Mouse (Mus musculus) gastrocnemius, postnatal 10 days (tissue): ENCODE measurements around the gene Creb3l2. TPM values are rescaled to one million over a fixed set of nuclear protein-coding genes. Genes with fewer than 3 reads are reported as not detected.

Experiments
- DNase-seq: peaks from one replicate; pipeline ENCODE4 v3.0.0; 2021; ENCODE audit warnings: mixed read lengths
- total RNA-seq, 2 experiments: library from RNA; stranded (reverse); gene quantifications; 2 replicates each; pipeline ENCODE4 v1.2.3; 2021

The Creb3l2 gene
- total RNA-seq, 2 experiments from 2014 or later, result 18.2 to 24.0 TPM

DNA sequence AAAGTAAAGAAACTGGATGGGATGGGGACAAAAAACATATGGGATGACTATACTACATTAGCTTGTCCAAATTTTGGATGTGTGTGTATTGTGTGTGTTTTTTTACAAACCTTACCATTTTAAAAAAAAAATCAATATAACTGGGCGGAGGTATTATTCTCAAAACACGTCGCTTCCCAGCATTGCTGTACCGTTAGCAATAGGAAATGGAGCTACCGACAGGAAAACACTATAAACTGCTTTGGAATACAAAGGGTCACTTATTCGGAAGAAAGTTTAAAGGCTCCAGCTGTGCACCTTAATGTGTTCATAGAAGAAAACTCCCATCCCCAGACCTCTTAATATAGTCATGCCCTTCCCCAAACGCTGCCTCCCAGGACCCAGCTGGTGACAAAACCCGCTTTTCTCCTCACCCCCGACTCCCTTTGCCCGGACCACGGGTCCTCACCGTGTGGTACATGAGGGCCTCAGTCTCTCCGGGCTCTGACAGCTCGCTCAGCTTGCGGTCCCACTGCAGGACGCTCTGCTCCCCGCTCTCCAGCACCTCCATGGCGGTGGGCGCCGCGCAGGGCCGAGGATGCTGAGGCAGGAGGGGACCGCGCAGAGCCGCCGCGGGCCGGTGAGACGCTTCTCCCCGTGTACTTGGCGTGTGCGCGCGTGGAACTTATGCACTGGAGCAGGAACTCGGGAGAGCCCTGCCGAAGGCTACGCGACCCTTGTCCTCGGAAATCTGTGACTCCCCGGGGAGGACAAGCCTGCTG, 515 bp downstream of the Creb3l2 start:
- peak; percentile 45 for DNase-seq

DNA sequence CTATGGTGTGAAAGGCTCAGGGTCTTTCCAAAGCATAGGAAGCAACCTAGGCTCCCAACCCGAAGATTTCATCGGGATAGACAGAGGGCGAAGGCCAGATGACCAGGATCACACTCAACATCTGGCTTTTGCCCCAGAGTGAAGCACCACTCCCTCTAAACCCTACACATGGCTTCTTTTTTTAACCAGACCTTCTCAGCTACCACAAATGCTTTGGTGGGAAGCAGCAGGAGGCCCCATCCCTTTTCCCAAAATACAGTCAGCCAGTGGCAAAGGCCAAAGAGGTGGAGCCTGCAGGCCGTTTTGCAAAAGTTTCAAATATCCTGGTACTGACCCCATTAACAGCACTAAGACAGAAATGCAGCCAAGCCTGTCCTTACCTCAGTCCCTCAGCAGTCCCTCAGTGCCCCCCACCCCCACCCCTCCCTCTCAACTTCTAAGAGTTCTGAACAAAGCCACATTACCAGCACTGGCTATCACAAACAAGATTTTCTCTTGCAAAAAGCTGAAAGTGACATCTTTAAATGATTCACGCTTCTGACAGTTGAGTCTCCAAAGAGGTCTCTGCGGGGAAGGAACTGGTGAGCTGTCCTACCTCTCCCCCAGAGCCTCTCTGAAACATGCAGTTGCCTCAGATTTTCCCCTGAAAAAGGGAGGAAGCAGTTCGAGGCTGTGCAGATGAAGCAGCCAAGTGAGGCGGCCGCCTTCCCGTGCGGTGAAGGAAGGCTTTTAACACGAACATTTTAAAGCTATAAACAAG, 1.3 kb downstream of the Creb3l2 start:
- DNase-seq, result peak; percentile 26

GRCm38 (mm10) chr6:37439676-37440490, 2.1 kb downstream of the Creb3l2 start:
- peak; percentile 19 for DNase-seq

DNA sequence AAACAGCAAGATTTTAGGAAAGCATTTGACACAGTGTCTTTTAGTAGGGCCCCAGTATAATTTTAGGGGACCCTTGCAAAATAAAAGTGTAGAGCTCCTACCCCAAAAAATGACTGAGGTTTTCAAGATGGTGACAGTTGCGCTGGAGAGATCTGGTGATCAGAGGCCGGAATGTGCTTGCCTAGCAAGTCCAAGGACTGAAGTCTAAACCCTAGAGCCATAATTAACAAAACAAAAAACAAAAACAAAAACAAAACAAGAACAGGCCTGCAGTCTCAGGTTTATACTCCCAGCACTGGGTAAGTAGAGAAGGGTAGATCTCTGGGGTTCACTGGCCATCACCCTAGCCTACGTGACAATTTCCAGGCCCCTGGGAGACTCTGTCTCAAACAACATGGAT, 3.4 kb downstream of the Creb3l2 start:
- no peak for DNase-seq

- DNase-seq, result no peak
Measured at GRCm38 (mm10) chr6:37437086-37437485, 4.9 kb downstream of the Creb3l2 start.

GRCm38 (mm10) chr6:37435391-37435790, 6.6 kb downstream of the Creb3l2 start:
- DNase-seq, result no peak

DNA sequence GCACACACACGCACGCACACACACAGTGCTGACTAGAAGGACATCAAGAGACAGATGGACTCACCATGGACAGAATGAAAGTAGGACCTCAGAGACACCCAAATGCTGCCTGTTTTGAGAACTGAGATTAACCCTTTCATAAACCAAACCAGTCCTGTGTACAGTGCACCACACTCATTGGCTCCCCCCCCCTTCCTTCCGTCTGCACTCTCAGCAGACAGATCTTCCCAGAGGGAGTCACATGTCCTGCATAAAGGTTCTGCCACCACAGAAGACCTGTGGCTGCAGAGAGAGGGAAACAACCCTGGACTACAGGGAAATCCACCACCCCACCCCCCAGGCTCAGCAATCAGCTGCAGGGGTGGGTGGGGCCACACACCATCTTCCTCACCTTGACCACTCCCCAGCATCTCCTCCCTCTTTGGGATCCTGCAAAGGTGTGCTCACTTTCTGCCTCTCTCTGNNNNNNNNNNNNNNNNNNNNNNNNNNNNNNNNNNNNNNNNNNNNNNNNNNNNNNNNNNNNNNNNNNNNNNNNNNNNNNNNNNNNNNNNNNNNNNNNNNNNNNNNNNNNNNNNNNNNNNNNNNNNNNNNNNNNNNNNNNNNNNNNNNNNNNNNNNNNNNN, 12.0 kb downstream of the Creb3l2 start:
- DNase-seq, result no peak

GRCm38 (mm10) chr6:37428947-37429346, 13.0 kb downstream of the Creb3l2 start:
- no peak for DNase-seq

- no peak for DNase-seq
Measured at GRCm38 (mm10) chr6:37428044-37428443, 13.9 kb downstream of the Creb3l2 start.

DNA sequence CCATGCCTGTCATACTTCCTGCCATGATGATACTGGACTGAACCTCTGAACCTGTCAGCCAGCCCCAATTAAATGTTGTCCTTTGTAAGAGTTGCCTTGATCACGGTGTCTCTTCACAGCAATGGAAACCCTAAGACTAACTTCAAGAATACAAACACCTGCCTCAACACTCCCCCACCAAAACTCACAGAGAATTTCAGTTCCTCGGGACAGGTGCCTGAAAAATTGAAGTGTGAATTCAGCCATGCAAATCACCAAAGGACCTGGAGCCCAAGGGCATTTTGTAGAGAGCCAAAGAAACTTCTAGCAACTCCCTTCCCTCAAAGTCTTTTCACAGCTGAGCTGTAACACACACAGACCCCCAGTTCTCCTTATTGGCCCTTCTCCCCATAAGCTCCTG, 15.3 kb downstream of the Creb3l2 start:
- no peak for DNase-seq

DNA sequence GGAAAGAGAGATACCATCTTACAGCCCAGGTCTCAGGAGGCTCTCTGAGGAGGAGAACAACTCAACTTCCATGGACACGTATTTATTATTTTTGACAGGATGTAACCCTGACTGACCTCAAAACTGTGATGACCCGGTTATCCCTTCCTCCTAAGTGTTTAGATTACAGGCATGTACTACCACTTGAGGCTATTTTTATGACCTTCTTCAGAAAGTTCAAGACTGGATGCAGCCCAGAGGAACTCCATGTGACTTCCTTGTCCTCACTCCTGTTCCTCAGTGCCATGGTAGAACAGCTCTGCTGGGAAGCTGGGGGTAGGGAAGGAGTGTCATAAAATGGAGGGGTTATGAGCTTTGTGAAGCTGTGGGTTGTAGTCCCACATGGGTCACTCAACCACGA, 16.1 kb downstream of the Creb3l2 start:
- no peak for DNase-seq

GRCm38 (mm10) chr6:37425075-37425474, 16.9 kb downstream of the Creb3l2 start:
- no peak for DNase-seq

DNA sequence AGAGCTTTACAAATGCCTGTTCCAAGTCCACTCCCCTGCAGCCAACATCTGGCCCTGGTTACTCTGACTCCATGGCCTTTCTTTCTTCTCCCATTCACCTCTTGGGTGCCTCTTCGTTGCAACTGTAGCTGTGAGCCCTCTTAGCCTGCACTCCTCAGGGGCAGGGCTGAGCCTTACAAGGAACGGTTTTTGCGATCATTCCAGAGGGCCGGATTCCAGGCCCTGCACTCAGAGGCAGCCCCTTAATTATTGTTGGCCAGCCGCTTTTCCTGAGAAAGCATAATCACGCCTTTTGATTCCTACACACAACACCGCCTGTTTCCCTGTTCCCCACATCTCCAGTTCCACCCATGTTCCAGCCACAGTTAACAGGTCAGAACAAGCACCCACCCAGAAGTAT, 17.6 kb downstream of the Creb3l2 start:
- peak; percentile 36 for DNase-seq

DNA sequence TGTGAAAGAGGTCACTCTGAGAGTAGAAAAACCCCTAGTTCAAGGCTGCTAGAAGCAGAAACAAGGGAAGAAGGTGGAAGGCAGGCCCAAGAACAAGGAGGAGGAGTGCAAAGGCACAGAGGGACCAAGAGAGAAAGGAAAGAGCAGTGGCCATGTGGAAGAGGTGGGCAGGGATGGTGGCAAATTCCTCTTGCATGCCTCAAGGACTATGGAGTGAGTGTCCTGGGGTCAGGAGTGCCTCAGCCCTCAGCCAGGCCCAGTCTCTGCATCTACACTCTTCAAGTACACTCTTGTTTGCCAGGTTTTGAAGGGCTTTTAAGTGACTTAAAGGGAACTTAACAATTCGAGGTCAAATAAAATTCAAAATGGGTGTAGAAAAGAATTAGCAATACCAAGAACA, 18.6 kb downstream of the Creb3l2 start:
- no peak for DNase-seq

DNA sequence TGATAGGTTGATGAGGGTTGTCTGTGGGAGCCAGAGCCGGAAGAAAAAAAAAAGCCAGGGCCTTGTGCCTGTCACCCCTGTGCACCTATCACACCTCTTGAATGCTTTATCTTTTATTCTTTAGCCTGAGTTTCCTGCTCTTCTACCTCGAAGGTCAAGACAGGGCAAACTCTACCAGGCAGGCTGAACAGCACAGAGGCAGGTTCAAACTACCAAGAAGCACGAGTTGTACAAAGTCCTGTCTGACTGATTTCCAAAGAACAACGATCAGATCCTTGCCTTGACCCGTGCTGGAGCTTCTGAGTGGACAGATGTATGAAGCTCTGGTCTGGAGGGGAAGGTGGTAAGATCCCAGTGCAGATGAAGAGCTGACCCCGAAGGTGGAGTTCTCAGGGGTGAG, 20.8 kb downstream of the Creb3l2 start:
- DNase-seq, result no peak

- DNase-seq, result peak; percentile 49
Measured at GRCm38 (mm10) chr6:37419445-37419941, 22.5 kb downstream of the Creb3l2 start.

GRCm38 (mm10) chr6:37418931-37419330, 23.0 kb downstream of the Creb3l2 start:
- no peak for DNase-seq

GRCm38 (mm10) chr6:37416743-37417142, 25.2 kb downstream of the Creb3l2 start:
- no peak for DNase-seq

- no peak for DNase-seq
Measured at GRCm38 (mm10) chr6:37415505-37415904, 26.4 kb downstream of the Creb3l2 start.

DNA sequence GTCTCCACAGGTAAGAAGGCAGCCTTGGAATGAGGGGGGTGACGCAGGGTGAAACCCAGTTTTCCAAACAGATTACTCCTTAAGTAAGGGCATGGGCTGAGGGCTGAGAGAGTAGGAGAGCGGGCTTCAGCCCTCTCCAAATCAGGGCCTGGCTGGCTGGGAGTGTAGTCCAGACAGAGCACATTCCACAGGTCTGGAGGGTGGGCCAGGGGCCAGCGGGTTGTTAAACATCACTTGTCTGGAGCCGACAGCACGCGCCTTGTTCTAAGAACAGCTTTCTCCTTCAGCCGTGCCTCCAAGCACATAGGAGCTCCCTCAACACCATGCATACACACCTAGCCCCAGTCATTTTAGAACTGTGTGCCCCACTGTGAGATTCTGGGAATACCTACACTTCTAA, 26.9 kb downstream of the Creb3l2 start:
- peak; percentile 62 for DNase-seq

DNA sequence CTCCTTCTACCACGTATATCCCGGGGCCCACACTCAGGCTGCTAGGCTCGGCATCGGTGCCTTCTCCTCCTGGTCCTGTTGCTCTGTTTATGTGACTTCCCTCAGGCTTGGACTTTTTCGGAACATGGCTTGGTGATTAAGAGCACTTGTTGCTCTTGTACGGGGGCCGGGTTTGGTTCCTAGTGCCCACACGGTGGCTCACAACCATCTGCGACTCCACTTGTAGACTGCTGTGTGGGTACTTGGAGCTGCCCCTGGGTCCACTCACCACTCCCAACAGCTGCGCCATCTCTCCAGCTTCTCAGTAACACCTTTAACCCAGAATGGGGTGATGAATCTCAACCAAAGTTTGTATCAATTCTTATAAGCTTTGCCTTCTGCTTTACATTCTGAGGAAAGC, 27.4 kb downstream of the Creb3l2 start:
- no peak for DNase-seq

GRCm38 (mm10) chr6:37411696-37412095, 30.2 kb downstream of the Creb3l2 start:
- DNase-seq, result no peak
